Mouse (Mus musculus) liver, postnatal 0 days (tissue): ENCODE data around the gene 1110008P14Rik.

Experiments used
- CTCF ChIP-seq: sonication (generic); IDR thresholded peaks from 2 replicates; pipeline ENCODE4 v1.5.1; 2016; ENCODE audit warnings: antibody characterized with exemption, low read depth
- EP300 ChIP-seq: IDR thresholded peaks from 2 replicates; pipeline ENCODE4 v1.6.1; 2016; ENCODE audit warnings: antibody characterized with exemption, low read depth, mild to moderate bottlenecking

GRCm38 (mm10) chr2:32424796-32425195 is 43.1 kb upstream of the 1110008P14Rik start:
- TF ChIP-seq CTCF (no peak), EP300 (no peak)
